Mouse (Mus musculus): Measurements from ENCODE around the gene Mgat5. TPM values are rescaled to one million over a fixed set of nuclear protein-coding genes. Genes with fewer than 3 reads are reported as not detected.

The Mgat5 gene
- total and polyA plus RNA-seq, 3 experiments: 2.8 to 14.0 (median 11.2) TPM

DNA sequence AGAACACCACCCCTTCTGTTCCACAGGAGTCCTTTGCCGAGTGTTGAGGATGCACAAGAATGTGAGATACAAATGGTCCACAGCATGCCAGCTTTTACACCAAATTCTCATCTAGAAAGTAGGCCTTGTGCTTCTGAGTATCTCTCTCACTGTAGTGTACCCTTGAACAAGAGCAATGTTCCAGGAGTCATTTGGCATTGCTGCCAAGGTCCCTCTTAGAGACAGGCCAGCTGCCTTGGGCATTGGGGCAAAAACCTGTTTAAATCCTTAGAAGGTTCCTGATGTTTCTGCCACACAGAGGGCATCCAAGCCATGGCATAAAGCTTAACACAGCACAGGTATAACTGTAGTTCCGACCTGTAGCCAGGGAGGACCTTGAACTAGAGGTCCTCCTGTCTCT lies 189.9 kb downstream of the Mgat5 start:
- no peak for DNase-seq

DNA sequence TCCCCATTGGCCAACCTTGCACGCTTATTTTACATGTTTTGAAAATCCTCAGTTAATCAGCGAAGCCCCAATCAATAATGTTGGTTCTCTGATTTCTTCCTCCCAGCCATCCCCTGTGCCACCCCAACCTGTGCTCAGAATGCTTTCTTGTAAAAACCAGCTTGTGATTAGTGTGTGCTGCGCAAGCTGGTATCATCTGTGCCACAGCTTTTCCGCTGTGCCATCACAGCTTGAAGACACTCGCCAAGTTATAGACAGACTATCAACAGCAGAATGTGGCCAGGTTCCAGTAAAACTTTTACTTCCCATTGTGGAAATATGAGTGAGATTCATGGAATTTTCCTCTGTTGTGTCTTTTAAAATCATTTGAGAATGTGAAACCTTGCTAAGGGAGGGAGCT lies 190.9 kb downstream of the Mgat5 start:
- no peak for DNase-seq

DNA sequence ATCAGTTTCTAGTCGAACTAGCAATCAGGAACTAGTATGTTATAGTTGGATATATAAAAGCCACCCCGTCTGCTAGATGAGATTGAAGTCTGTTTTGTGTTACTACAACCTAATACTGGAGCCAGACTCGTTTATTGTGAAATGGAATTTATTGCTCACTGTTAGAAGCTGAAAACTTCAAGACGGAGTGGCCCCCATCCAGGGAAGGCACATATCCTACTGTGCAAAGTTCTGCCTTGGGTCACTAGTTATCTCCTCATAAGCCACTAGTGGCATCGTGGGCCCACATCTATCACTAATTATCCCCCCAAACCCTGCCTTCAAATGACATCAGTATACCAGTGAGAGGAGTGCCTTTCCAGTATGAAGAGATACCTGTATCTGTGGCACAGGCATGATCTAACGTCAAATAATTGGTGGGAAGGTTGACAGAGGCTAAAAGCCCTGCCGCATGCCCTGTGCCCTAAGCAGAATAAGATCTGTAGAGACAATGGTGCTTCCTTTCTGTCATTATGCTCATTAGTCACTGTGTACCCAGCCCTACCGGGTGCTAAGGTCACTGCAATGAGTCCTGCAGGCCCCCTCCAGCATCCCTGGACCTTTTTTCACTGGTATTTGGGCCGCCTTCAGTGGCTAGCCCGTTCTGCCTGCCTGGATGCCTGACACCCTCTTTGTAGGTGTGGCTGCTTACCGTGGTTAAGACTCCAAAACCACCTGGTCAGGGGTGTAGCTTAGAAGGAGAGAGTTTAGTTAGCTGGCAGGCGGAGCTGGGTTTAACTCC lies 191.9 kb downstream of the Mgat5 start:
- DNase-seq: no peak

DNA sequence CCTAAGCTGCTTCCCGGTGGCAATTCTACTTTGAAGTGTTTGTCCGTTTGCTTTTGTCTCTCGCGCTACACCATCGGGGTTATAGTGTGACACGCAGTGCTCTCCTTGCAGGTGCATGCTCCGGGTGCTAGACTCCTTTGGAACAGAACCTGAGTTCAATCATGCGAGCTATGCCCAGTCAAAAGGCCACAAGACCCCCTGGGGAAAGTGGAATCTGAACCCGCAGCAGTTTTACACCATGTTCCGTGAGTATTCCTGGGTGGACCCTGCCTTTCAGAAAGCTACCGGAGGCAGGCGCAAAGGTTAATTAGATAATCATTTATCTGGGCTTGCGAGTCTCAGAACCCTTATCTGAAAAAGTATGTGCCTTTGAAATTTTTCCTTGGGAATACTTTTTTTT lies 192.6 kb downstream of the Mgat5 start:
- DNase-seq: no peak

DNA sequence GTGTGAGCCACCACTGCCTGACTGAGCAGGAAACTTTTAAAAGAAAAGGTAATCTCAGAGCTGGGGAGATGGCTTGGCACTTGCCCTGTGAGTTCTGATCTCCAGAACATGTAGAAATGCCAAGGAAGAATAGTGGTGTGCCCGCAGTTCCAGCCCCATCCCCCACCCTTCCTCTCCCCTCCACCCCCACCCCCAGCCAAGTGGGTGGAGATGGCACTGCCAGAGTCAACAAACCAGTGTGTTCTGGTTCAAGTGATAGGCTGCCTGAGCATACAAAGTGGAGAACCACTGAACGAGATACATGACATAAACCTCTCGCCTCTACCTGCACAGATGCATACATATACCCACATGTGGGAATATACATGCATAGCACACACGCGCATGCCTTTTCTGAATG lies 193.4 kb downstream of the Mgat5 start:
- DNase-seq: no peak

DNA sequence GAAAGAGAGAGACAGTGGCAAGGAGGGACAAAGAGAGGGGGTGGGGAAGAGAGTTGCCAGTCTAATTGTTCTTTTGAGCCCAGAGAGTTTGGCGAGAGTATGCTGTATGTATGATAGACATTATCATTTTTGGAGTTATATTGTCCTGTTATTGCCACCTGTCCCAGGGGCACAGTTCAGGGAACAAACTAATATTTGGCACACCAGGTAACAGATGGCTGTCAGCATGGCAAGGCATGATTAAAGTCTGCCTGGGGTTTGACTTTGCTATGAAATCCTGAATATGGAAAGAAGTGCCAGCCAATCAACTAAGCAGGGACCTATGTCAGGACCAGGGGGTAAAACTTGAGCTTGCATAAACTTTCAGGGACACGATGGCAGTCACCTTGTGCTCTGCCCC lies 195.4 kb downstream of the Mgat5 start:
- DNase-seq: no peak

DNA sequence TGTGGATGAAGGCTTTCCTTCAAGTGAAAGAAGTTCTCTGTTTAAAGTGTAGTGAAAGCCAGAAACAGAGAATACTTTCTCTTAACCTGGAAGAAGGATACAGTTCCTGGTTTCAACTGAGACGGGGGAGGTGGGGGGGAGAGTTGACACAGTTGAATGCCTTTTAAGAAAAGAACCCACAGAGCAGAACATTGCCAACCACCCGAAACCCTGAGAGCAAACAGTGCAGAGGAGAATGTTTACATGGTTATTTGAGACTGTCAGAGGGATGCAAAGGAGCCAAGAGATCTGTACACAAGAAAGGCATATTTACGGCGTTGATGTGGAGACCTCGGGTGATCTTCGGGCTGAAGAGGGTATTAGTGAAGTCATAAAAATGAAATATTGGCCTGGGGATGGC lies 195.9 kb downstream of the Mgat5 start:
- no peak for DNase-seq

DNA sequence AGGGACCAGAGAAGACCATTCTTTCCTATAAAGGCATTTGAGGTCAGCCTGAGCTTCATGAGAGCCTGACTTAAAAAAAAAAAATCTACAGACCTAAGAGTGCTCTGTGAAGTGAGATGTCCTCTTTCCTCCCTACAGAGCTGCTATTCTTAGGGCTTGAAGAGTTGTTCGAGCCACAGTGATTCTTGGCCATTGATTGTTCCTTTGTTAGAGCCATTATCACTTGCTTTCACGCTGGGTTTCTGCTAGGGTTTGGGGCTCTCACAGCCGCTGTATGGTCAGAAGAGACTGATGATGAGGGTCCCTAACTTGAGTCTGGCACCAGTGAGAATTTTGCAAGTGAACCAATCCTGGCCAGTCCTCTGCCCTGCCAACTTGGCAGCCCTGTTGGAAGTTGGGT lies 199.8 kb downstream of the Mgat5 start:
- DNase-seq: no peak

DNA sequence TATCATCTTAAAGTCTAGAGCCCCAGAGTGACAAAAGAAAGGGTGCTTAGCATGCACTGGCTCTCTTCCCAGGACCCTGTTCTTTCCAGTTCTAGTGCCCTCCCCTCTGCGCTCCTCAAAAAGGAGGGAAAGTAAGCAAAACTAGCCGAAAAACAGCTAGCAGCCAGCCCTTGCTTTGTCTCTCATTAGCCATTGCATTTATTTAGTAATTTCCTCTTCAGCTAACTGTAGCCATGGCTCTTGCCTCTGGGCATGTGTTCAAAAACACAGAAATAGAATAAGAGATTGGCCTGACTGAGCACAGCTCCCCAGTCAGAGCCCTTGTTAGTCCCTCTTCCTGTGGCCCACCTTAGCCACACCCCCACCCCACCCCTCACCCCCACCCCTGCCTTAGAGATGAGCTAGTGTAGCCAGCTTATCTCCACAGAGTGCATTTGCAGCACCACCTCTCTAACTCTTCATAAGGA lies 204.2 kb downstream of the Mgat5 start:
- no peak for DNase-seq

DNA sequence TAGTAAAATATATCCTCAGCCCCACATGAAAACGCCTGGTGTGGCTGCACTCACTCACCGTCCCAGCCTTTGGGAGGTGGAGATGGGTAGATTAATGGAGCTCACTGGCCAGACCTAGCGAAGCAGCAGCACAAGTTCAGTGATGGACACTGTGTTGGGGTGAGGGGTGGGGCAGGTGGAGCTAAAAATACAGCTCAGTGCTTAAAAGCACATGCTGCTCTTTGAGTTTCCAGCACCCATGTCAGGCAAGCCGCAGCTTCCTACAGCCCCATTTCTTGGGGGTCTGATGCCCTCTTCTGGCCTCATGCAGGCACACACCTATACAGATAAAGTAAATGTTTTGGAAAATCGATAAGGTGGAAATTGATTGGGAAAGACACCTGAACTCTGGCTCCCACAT lies 204.7 kb downstream of the Mgat5 start:
- DNase-seq: peak; percentile 17

DNA sequence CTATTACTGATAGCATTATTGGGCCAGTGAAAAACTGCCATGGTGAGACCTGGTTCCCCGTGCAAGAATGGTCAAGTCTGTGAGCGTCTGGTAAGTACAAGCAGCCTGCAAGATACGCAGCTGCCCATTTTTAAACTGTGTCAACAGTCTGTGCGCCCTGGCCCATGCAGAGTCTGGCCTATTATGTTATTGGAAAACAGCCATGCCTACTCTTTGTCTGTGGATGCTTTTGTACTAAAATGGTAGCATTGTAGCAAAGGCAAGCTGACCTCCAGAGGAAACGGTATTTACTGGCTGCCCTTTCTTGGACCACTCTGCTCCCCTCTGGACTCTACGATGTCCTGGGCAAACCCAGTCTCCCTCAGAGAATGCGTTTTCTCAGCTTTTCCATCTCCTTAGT lies 209.7 kb downstream of the Mgat5 start:
- DNase-seq: no peak

DNA sequence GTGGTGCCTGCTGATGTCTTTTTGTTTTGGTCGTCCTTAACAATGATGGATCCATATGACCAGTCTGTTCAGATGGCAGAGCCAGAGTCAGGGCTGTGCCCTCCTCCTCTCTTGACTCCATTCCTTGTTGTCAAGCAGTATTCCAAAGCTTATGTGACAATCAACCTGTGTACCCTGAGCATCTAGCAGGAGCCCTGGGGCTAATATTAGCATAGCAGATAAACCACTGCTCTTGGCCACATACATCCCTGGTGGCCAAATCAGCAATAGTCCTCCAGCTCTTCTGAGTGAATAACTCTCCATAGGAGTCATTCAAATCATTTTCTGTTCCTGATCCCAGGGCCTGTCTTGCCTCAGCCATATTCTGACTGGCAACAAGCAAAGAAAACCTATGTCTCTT lies 211.1 kb downstream of the Mgat5 start:
- DNase-seq: no peak

DNA sequence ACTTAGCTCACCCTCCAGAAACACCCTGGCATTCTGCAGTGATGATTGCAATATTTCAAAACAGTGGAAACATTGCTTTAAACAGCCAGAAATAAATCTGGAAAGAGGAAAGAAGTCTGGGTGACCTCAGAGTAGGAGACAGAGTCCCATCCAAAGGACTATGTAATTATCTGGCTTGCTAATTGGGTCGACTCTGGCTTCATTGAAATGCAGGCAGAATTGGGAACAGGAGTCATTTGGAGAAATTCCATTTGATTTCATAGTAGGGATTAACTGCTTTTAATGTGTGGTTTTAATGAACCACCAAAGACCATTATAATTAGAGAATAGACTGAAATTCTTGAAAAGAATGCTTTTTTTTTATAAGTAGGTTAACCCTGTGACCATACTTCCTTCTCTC lies 212.2 kb downstream of the Mgat5 start:
- DNase-seq: no peak

DNA sequence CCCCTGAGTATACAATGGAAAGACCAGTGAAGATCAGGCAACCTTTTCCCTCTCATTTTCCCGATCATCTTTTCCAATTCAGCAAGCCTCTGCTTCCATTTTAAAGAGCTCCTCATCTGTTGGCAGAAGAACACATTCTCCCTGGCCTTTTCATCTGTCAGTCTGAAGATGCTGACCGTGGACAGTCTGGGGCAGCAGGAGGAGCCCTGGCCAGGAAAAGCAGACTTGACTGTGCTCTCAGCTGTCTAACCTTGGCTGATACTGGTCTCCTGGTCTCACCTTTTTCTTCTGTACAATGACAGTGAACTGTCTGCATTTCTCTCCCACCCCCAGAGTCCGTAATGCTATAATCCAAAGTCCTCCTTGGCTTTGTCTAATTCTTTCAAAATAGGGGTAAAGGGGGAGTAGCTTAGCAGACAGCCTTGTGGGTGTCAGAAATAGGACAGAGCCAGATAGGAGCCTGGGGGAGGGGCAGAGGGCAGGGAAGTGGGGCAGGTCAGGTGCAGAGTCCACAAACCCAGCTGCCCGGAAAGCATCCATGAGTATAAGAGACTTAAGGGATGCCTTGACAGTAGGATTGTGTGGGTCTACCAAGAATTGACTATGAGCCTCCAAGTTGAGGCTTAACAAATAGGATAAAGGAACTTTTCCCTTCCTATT lies 214.2 kb downstream of the Mgat5 start:
- DNase-seq: no peak

DNA sequence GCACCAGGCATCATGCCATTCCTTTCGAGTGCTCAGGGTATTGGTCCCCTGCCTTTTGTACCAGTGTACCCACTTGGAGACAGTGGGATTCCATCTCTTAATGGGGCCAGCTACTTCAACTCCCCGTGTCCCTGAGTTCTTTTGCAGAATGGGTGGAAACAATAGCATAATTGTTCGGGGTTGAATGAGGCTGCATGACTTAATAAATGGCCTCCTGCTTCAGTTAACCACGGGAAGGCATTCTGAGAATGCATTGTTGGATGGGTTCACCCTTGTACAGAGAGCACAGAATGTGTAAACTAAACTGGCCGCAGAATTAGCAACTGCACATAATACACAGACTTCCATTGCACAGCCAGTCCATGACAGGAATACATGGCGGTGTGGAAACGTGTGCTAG lies 214.8 kb downstream of the Mgat5 start:
- no peak for DNase-seq

DNA sequence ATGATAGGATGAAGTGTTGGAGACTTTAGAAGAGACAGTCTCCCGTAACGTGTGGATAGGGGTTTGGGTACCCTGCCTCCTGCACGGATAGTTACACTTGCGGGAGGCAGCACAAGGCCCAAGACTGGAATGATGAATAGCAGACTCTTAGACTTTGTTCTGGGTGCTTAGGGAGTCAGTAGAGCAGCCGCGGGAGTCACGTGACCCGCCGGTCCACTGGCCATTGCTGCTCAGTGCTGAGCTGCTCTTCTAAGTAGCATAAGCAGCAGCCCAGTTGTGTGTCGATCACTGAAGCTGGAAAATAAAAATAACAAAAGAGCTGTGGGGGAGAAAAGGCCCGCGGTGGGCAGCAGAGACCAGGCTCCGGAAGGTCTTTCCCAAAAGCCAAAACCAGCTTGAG lies 215.6 kb downstream of the Mgat5 start:
- DNase-seq: no peak

DNA sequence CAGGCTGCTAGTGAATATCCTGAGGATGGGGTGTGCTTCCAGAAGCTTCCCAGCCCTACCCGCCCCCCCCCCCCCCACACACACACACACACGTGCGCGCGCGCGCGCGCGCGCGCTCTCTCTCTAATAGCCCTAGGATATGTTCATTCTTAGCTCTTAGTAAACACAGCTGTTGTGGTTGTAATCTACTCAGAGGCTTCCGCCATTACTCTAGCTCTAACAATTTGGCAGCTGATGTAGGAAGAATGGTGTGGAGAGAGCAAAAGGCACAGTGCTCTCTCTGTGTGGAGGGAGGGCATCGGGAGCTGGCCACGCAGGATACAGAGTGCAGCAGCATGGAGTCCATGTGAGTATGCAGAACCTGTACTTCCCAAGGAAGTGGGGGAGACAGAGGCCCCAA lies 216.0 kb downstream of the Mgat5 start:
- DNase-seq: no peak

DNA sequence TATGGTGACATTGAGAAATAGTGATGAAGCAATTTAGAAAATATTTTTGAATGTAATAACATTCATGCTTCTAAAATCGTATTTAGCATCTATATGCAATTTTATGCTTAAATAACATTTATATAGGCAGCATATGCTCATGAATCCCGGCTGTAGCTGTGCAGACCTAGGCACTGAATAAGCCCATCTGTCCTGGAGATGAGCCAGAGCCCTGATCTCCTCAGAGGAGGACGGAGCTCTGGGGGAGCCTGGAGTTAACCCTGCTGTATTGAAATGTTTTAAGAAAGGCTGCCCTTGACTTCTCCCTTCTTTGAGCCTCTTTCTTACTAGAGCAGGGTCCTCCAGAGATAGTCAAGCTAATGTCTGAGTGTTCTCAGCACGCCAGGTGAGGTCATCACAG lies 217.8 kb downstream of the Mgat5 start:
- no peak for DNase-seq

DNA sequence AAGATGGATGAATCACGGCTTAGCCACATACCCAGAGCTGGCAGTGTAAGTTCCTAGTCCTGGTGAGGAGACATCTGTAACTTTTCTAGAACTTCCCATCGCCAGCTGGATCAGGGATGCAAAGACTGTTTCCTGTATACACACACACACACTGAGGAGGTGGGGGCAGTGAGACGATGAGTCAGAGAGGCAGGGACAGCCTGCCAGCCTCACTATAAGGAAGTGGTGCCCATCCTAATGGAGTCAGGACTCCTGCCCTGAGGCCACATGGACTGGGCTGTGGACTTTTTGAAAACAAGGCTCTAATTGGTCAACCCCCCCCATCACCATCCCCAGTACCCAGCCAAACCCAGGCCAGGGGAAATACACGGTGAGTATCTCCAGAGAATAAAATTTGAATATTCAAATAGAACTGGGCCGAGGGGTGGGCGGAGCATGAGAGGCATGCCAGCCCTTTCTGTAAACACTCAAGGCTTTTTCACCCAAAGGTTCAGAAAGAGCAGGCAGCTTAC lies 220.3 kb downstream of the Mgat5 start:
- peak; percentile 10 for DNase-seq

DNA sequence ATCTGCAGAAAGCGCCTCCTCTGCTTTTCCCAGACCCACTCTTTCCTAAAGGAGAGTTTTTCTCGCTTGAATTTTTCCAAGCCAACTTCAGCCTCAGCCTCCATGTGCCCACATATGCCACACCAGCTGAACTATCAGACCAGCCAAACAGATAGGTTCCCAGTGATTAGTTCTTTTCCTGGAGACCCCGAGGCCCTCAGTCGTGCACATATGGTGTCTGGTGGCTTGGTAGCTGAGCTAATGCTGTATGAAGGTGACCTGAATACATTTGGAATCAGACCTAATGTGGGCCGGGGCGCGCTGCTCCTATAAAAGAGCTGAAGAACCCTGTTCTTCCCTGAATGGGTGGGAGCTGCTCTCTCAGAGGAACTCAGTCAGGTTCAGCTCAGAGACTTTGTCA lies 225.5 kb downstream of the Mgat5 start:
- DNase-seq: no peak

DNA sequence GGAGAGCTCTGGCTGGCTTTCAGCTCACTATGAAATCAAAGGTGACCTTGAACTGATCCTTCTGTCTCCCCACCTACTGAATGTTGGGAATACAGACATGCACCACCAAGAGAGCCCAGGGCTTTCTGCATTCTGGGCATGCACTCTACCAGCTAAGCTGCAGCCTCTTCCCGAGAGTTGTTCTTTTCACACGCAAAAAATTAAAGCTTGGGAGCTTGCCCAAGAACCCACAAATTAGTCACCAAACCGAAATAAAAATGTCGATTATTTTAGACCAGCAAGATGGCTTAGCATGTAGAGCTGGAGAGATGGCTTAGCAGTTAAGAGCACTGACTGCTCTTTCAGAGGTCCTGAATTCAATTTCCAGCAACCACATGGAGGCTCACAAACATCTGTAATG lies 230.0 kb downstream of the Mgat5 start:
- no peak for DNase-seq

DNA sequence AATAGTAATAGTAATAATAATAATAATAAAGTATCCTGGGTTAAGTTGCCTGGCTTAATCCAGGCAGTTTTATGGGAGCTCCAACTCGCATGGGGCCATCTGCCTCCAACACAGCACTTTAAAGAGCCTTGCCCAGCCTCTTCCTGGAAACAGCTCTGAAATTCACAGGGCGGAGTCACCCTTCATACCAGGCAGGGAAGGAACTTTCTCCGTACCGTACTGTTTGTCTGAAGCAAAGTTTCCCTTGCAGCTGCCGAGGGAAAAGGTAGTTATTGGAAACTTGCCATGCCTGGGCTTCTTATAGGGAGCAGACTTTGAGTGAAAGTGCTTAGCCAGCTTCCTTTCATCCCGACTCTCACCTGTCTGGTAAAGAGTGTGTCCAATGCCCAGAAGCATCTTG lies 232.3 kb downstream of the Mgat5 start:
- no peak for DNase-seq

DNA sequence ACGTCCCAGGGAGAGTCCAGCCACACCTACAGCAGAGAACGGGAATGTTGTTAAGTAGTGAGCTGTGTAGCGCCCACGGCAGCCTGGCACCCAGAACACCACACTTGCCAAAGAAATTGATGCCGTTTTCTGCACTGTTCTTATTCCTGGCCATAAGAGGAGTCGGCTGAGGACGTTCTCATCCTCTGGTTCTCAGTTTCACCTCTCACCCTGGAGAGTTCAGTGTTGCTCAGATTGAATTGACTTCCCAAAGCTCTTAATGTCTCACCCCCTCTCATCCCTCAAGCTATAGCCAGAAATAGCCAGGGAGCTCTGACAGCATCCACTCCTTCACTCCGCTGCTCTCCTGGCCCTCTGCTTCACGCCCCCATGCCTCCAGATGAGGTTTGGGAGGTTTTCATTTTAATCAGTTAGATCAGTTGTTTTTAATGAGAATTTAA lies 234.7 kb downstream of the Mgat5 start:
- DNase-seq: no peak

DNA sequence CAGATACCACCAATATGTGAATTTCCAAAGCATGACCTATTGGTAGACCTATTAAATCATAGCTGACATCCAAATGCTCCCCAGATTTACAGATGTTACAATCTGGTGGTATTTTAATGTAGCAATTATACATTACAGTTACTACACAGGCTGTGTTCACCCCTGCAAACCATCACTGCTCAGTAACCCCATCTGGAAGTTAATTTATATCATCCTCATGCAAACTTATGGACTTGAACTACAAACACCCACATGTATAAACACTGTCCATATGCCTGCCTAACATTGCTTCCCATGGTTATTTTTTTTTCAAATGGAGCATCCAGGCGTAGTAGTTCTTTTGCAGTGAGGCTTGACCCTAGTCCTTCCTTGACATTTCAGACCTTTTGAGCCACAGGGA lies 236.2 kb downstream of the Mgat5 start:
- DNase-seq: no peak
